Mouse (Mus musculus): ENCODE data around the gene Sema6b. TPM values are rescaled to one million over a fixed set of nuclear protein-coding genes. Genes with fewer than 3 reads are reported as not detected.
"Not testable (repeated sequence)": the region's sequence is repeated elsewhere in the genome, so short reads cannot be mapped to it uniquely, and the experiment has no call there.

Sema6b gene
- total RNA-seq, 2 experiments from 2014 or later, result 135 to 144 TPM

DNA sequence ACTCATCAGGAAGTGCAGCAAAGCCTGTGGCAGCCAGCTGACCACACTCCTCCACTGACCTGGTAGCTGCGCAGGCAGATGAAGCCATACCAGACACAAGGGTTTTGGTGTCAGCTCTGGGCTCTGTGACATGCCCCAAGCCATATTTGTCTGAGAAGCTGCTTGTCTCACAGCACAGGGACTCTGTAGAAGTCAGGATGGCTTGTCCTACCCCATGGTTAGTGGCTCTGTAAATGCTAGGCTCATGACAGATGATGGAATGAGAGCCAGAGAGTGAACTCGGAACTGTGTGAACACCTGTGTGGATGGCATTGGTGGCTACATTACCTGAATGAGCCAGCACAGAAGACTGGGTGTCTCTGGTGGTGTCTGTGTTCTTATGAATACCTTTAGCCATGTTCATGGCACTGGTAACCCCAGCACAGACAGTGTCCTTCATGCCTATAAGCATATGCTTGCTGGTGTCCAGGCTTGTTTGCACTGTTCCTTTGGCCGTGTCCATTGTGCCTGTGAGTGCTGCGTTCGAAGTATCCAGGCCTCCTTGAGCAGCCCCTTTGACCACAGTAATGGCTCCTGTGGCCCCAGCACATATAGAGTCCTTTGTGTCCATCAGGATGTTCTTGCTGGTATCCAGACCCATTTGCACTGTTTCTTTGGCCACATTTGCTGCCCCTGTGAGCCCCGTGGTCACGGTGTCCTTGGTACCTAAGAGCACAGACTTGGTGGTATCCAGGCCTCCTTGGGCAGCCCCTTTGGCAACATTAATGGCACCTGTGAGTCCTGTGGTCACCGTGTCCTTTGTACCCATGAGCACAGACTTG is 36.5 kb downstream of the Sema6b start:
- DNase-seq (ENCODE audit: low spot score in 2 of 2), result no peak
- intact Hi-C loops (cut with DNase I), result no loop called here

DNA sequence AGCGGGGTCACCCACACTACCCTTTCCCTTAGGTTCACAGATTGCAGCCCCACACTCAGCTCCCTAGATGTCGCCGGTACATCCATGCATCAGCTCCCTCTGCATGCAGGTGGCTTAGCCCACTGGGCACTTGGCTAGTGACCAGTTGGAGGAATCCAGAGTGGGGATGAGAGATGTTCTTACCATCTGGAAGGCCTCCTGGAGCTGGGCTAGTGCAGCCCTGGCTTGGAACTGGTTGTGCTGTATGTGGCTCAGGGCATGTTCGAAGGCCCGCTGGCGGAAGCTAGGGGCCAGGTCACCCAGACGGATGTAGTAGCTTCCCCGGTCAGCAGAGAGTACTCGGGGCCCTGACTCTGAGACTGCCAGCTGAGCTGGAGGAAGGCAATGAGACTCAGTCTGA is 37.2 kb downstream of the Sema6b start:
- intact Hi-C loops (cut with DNase I), result no loop called here
- no peak for DNase-seq (ENCODE audit: low spot score in 2 of 2)

DNA sequence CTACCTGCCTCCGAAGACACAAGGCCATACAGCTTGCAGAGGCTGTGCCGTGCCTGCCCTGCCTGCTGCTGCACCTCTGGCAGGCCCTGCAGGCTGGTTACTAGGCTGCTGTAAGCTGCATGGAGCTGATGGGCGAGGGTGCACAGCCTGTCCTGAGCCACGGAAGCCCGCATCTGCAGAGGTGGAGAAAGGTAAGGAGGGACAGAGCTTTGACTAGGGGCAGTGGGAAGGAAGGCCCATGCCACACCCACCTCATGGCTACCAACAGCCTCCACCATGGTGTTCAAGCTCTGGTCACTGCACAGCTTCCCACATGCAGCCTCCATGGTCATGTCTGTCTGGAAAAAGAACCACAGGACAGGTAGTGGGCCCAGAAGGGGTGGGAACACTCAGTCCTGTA is 38.0 kb downstream of the Sema6b start:
- no peak for DNase-seq (ENCODE audit: low spot score in 2 of 2)
- intact Hi-C loops (cut with DNase I), result no loop called here

DNA sequence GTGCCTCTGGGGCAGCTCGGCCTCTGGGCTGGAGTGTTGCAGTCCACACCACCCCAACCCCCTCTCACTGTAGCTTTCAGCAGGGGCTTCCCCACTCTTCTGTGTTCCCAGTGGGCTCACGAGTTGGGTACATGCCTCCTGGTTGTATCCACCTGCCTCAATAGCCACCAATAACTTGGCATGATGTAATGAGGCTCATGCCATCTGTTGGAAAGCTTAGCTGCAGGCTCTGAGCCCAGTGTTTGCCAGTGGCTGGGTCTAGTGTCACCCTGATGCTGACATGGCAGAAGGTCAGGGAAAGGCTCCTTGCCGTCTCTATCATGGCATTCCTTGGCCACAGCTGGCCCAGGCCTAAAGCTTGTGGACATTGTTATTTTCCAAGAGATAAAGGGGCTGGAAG is 39.3 kb downstream of the Sema6b start:
- intact Hi-C loops (cut with DNase I), result no loop called here
- DNase-seq (ENCODE audit: low spot score in 2 of 2), result no peak

DNA sequence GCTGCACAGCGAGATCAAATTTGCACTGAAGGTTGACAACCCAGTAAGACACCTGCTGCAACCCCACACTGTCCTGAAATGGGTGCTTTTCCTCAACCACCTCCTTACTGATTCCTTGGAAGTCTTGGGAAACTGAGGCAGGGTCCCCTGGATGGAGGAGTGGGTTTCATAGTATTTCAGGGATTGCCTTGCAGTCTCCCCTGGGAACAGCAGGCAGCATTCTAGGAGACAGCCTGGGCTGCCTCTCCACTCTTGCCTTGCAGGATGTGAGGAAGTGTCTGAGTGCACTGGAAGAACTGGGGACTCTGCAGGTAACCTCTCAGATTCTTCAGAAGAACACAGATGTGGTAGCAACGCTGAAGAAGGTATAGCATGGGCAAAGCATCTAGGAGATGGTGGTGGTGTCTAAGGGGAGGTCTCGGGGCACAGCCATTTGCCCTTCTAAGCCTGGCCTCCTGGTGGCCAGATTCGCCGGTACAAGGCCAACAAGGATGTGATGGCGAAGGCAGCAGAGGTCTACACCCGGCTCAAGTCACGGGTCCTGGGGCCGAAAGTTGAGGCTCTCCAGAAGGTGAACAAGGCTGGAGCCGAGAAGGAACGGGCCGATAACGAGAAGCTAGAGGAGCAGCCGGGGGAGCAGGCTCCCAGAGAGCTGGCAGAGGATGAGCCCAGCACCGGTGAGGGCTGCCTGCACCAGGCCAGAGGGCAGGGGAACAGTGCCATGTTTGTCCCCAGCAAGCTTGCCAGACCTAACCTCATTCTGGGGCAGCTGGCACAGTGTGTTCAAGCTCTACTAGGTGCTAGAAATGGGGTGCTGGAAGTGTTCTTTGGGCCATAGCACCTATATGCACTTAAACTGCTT is 41.2 kb downstream of the Sema6b start:
- intact Hi-C loops (cut with DNase I), result no loop called here
- DNase-seq (ENCODE audit: low spot score in 2 of 2), result no peak

DNA sequence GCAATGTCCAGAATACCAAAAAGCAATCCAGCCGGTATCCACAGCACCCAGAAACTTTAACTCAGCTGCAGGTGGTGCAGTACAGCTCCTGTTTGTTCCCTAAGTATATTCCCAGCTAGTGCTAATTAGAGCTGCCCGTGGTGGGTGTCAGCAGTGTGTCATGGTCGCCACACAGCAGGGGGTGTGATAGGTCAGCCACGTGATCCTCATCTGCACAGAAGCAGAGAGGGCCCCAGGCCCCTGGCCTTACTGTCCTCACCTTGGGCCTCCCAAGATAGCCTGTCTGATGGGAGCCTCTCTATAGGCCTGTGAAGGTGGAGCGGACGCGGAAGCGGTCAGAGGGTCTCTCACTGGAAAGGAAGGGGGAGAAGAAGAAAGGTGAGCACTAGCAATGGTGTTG is 42.0 kb downstream of the Sema6b start:
- no peak for DNase-seq (ENCODE audit: low spot score in 2 of 2)
- intact Hi-C loops (cut with DNase I), result no loop called here

DNA sequence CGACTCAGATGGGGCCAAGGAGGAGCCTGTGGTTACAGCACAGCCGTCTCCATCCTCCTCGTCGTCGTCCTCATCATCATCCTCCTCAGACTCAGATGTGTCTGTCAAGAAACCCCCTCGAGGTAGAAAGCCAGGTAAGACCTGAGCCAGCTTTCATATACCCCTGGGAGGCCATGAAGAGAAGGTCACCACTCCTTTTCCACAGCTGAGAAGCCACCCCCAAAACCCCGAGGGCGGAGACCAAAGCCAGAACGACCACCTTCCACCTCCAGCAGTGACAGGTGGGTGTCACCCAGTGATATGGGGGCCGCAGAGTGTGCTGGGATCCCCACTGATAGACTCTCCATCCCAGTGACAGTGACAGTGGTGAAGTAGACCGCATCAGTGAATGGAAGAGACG is 43.3 kb downstream of the Sema6b start:
- intact Hi-C loops (cut with DNase I), result no loop called here
- no peak for DNase-seq (ENCODE audit: low spot score in 2 of 2)

DNA sequence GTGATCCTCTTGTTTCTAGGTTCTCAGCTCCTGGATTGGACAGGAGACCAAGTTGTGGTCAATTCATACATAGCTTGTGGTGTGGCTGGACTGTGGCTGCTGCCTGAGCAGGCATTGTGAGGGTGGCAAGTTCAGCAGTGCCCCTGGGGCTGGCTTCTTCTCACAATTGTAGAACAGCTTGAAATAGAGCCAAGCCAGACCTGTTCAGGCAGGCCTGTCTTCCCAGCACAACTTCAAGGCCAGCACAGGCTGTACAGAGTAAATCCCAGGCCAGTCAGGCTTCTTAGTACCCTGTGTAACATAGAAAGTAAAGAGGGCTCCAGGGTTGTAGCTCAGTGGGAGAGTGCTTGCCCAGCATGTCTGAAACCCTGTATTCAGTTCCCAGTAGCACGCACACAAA is 47.3 kb downstream of the Sema6b start:
- DNase-seq (ENCODE audit: low spot score in 2 of 2), result no peak
- intact Hi-C loops (cut with DNase I), result no loop called here

DNA sequence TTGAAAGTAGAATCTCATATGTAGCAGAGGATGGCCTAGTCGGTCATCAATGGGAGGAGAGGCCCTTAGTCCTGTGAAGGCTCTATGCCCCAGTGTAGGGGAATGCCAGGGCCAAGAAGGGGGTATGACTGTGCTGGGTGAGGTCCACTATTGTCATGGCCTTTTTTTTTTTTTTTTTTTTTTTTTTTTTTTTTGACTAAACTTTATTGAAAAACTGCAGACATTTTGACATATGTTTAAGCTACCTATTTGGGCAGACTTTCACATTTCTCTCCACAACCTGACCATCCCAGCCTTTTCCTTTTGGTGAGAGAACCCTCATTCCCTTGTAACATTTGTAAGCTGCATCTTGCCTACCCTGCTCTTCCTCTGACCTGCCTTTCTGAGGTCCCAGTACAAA is 47.8 kb downstream of the Sema6b start:
- DNase-seq (ENCODE audit: low spot score in 2 of 2), result no peak
- intact Hi-C loops (cut with DNase I), result no loop called here

DNA sequence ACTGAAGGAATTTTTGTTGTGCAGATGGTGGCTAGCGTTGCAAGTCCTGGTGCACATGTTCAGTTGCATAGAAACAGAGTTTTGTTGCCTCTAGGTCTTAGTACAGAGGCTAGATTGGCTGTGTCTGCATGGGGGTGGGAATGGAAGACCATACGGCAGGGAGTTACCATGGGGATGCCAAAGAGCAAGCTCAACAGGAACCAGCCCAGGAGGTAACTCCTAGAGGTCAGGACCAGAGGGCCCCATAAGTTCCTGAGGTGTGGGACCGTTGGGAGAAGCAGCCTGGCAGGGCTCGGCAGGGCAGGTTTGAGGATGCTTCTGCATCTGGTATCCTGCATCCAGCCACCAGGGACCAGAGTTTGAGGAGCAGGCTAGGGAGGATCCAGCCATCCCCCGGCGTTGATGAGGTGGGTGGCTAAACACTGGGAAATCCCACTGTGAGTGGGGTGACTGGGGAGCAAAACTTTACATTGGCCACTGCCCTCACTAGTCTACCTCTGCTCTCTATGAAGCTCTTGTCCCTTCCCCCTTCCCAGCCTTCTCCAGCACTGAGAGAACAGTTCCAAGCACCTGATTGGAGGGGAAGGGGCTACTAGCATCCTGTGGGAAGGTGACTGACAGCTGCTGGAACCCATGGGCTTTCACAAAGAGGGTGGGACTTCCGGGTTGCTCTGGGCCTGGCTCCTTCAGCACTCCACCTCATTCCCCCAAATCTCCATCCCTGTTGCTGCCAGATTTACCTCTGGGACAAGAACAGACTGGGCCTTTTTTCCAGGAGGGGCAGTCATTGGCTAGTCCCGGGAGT is 59.2 kb downstream of the Sema6b start:
- DNase-seq (ENCODE audit: low spot score in 2 of 2), result peak; percentile 69 to 83
- intact Hi-C loops (cut with DNase I), result no loop called here

DNA sequence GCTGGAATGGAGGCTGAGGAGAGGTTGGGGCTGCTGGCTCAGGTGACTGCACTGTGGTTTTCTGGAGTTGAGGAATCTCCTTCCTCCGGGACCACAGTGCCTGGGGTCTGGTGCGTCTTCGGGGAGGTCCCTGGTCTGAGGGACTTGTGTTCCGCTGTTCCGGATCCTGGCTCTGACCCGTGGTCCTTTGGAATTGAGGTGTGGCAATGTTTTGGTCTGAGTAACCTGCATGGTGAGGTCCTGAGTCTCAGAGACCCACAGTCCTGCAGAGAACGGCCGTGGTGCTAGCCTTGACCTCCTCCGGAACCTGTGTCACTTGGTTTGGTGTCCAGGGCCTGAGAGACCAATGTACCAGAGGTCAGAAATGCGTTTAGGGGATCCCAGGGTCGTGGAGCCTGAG is 60.2 kb downstream of the Sema6b start:
- intact Hi-C loops (cut with DNase I), result loop anchor here (5.0 kb wide), 1 partner anchor 38 kb away; the partner anchor contains the start of gene Chaf1a
- DNase-seq (ENCODE audit: low spot score in 2 of 2), result peak in 1 of 2 experiments; percentile 13

DNA sequence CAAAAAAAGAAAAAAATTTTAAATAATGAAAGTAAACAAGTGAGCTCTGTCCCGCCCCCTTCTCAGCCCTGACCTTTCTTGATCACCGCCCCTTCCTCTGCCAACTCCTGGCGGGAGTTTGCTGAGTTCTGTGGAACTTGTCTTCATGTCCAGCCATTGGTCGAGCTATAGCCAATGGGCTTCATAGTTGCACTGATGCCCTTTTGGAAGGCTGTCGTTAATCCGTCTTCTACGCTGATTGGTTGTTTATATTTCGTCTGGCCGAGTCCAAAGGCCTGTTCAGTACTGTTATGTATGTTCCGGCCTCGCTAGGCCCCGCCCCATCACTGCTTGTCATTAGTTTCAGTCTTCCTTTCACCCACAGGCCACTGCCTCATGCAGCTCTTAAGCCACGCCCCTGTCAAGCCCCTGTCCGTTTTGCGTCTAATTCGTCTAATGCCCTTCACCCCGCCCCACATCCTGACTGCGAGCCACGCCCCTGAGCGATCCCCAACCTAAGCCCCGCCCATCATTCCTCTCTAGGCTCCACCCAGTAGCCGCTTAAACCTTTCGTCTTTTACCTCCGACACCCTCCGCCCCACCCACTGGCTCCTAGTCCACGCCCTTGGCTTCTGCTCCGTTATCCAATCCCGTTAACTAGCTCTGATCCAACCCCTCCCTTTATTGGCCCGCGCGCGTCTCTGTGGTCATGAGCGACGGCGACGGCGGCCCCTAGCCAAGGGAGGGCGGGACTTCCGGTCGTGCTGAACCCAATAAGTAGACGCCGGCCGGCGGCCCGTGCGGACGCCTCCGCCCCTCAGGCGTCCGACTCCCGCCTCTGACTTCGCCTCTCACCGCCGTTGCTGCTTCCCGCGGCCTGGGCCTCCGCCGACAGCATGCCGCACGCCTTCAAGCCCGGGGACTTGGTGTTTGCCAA is 61.0 kb downstream of the Sema6b start, which contains the start of gene Hdgfl2:
TSS of gene Hdgfl2 (plus strand) at position 755 of the 916 bp plus-strand sequence.
- DNase-seq (ENCODE audit: low spot score in 2 of 2), result peak; percentile 99 to 100
- intact Hi-C loops (cut with DNase I), result loop anchor here (5.0 kb wide), 1 partner anchor 37 kb away; the partner anchor contains the start of gene Chaf1a

DNA sequence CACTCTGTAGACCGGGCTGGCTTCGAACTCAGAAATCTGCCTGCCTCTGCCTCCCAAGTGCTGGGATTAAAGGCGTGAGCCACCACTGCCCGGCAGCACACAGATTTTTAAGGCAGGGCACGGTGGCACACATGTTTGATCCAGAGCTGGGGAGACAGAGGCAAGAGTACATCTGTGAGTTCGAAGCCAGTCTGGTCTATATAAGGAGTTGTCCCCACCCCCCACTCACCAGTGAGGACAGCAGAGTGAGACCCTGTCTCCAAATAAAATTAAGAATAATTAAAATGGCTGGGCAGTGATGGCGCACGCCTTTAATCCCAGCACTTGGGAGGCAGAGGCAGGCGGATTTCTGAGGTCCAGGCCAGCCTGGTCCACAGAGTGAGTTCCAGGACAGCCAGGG is 61.8 kb downstream of the Sema6b start:
- DNase-seq (ENCODE audit: low spot score in 2 of 2), result not testable (repeated sequence)
- intact Hi-C loops (cut with DNase I), result loop anchor here (5.0 kb wide), 1 partner anchor 36 kb away; the partner anchor contains the start of gene Chaf1a

DNA sequence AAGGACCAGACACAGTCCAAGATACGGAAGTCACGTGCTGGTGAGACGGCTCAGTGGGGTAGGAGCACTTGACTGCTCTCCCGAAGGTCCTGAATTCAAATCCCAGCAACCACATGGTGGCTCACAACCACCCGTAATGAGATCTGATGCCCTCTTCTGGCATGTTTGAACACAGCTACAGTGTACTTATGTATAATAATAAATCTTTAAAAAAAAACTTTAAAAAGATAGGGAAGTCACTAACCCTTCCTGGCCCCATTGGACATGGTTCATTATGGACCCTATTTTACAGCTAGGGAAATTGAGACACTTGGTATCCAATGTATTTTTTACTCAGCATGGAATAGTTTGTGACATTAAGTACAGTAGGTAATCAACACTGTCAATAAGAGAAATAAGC is 62.6 kb downstream of the Sema6b start:
- intact Hi-C loops (cut with DNase I), result loop anchor here (5.0 kb wide), 1 partner anchor 35 kb away; the partner anchor contains the start of gene Chaf1a
- no peak for DNase-seq (ENCODE audit: low spot score in 2 of 2)

DNA sequence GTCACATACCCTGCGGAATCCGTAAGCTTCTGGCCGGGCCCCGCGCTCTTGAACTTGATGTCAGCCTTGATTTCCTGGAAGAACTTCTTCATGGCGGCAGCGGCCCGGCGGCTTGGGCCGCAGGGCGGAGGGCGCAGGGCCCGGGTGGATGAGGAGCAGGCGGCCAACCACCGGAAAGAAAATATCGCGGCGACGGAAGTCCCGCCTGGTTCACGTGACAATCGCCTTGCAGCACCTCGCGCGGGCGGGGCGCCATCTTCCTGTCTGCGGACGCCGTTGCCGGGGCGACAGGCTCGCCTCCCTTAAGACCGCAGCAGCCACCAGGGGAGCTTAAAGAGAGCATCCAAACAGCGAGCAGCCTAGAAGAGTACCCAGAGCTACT is 65.3 kb downstream of the Sema6b start, which contains the start of gene Ubxn6:
TSS of gene Ubxn6 (minus strand) at position 202 of the 382 bp plus-strand sequence.
- peak; percentile 98 to 99 for DNase-seq (ENCODE audit: low spot score in 2 of 2)
- intact Hi-C loops (cut with DNase I), result loop anchor here (5.0 kb wide), 1 partner anchor 33 kb away; the partner anchor contains the start of gene Chaf1a

DNA sequence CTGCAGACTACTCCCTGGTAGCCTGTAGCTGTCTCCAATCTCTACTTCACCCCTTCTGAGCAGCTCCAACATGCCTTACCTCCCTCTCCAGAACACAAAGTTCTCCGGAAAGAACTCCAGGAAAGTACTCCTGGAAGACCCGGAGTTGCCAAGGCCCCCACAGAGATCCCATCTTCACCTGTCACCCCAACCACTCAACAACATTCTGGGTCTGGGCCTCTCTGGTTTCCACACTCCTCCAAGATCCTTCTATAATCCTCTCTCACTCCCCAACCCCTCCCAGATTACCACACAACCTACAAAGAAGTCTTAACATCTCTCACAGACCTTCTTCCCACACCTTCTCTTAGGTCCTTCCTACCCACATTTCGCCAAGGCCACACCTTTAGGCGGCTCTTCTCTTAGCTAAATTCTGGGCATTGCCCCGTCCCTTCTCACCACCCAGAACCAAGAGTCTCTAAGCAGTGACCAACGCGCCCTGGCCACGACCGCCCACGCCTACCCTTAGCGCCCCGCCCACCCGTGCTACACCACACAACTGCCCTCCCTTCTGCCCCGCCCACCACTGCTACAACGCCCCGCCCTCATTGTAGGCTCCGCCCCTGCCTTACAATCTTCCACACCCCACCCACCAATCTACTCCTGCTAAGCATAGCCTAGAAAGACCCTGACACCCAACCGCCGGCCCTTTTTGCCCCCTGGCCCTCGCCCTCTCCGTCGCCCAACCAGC is 65.9 kb downstream of the Sema6b start:
- intact Hi-C loops (cut with DNase I), result no loop called here
- DNase-seq (ENCODE audit: low spot score in 2 of 2), result peak; percentile 62 to 76
